Mouse (Mus musculus): Measurements from ENCODE around the gene Epn1. TPM values are rescaled to one million over a fixed set of nuclear protein-coding genes. Genes with fewer than 3 reads are reported as not detected.
A peak's percentile ranks its signal among the peaks of the same experiment; 100 is the strongest.
"Not testable (repeated sequence)": the region's sequence is repeated elsewhere in the genome, so short reads cannot be mapped to it uniquely, and the experiment has no call there.

Epn1 gene
- polyA plus RNA-seq, 1 experiment from 2014 or later: 60.5 TPM

DNA sequence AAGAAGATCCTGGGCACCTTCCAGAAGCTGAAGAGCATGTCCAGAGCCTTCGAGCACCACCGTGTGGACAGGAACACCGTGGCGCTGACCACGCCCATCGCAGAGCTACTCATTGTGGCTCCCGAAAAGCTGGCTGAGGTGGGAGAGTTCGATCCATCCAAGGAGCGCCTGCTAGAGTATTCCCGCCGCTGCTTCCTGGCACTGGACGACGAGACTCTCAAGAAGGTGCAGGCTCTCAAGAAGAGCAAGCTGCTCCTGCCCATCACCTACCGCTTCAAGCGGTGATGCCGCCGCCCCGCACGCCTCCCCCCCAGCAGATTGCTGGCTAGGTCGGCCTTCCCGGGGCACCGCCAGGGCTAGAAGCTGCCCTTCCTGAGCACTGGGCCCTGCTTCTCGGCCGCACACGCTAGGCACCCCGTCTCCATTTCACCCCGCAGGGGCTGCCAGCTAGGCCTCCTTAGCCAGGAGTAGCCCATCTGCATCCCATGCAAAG is 19.8 kb upstream of the Epn1 start:
- Histone ChIP-seq H3K36me3 (no peaks in the 10 kb centered on the region; the same call in 1 of the 2 replicates), H3K9me3 (no peaks in the 10 kb centered on the region), H3K4me1 (peaks cover 36% of the 10 kb centered on the region), H3K4me2 (peak overlapping the region; percentile 95), H3K9ac (peak overlapping the region; percentile 92), H3K27ac (peak overlapping the region; percentile 100), H3K27me3 (peaks cover 35% of the 10 kb centered on the region), H3K4me3 (peak overlapping the region; percentile 58)
- 2% methylated on average over 27 of the region's 27 CpGs for WGBS
- peak; percentile 5; the same call in 1 of the 2 replicates for ATAC-seq (ENCODE audit: borderline replicate concordance, extremely low read depth, low FRiP score, low TSS enrichment)

DNA sequence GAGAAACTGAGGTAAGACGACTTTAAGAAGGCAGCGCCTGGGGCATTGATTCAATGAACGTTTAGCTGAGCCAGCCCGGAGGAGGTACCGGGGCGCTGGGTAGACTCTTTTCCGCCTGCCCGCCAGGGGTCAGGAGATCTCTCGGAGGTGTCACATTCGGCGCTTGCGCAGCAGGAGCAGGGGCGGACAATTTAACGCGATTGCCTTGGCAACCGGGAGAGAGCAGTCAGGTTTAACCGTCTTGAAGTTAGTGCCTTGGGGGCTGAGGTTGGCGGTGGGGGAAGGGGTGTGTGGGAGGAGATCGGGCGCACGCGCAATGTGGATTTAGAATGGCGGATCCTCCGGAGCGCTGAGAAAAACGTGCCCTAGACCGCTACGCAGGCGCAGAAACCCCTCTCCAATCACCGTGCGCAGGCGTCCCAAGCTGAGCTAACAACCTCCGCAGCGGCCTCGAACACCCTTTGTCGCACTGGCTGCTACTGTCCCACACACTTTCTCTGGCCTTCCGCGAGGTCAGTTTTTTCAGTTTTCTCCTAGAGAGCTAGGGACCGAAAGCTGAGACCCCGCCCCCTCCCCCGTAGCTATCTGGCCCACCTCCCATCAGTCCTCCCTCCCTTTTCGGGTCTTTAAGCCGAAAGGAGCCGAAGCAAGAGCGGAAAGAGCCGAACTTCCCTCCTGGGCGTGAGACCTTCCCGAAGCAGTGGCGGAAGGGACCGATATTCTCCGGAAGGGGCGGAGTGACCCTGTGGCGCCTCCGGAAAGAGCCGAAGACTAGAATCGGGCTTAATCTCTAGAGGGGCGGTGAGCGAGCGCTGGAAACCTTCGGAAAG is 18.9 kb upstream of the Epn1 start:
- peaks cover 45% of the 10 kb centered on the region for H3K4me1 ChIP-seq
- no peaks in the 10 kb centered on the region for H3K9me3 ChIP-seq
- WGBS: under 1% methylated on average over 60 of the region's 60 CpGs
- peak; percentile 90 for ATAC-seq (ENCODE audit: borderline replicate concordance, extremely low read depth, low FRiP score, low TSS enrichment)
- H3K4me2 ChIP-seq: peak overlapping the region; percentile 95
- H3K27ac ChIP-seq: peak overlapping the region; percentile 100
- peaks cover 5% of the 10 kb centered on the region; the same call in 1 of the 2 replicates for H3K36me3 ChIP-seq
- peak overlapping the region; percentile 92 for H3K9ac ChIP-seq
- peak overlapping the region; percentile 58 for H3K4me3 ChIP-seq
- peaks cover 26% of the 10 kb centered on the region for H3K27me3 ChIP-seq

DNA sequence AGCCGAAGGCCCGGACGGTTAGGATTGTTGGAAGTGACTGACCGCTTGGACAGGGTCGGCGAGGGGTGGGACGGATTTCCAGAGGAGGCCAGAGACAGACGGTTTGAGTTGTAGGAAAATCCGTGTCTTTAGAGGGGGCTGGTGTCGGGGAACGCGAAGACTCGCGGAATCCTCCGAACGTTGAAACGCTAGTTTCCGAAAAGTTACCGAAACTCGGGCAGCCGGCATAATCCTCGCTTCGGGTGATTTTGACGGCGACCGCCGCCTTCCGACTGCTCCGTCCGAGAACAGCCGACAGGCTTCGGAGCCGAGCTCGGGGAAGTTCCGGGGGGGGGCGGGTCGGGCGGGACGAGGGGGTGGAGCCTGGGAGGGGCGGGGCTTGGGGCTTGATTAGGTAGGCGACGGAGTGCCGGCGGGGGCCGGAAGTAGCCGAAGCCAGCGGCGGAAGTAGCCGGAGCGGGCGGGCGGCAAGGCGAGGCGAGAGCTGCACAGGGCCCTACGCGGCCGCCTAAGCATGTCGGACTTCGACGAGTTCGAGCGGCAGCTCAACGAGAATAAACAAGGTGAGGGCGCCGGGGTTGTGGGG is 18.2 kb upstream of the Epn1 start, which contains the start of gene U2af2:
U2af2 (plus strand) TSS at position 370 of the 586 bp plus-strand sequence.
- peaks cover 19% of the 10 kb centered on the region for H3K27me3 ChIP-seq
- ATAC-seq (ENCODE audit: borderline replicate concordance, extremely low read depth, low FRiP score, low TSS enrichment): peak; percentile 85
- H3K4me1 ChIP-seq: peaks cover 42% of the 10 kb centered on the region
- H3K36me3 ChIP-seq: peaks cover 10% of the 10 kb centered on the region
- H3K9me3 ChIP-seq: no peaks in the 10 kb centered on the region
- H3K4me2 ChIP-seq: peak within 1 kb of the TSS; percentile 95
- H3K4me3 ChIP-seq: peak within 1 kb of the TSS; percentile 58
- peak within 1 kb of the TSS; percentile 100 for H3K27ac ChIP-seq
- under 1% methylated on average over 65 of the region's 65 CpGs for WGBS
- H3K9ac ChIP-seq: peak within 1 kb of the TSS; percentile 92

GRCm38 (mm10) chr7:5062360-5063001 is 17.6 kb upstream of the Epn1 start:
- peak overlapping the region; percentile 100 for H3K27ac ChIP-seq
- peak overlapping the region; percentile 47 for H3K9ac ChIP-seq
- peaks cover 17% of the 10 kb centered on the region for H3K36me3 ChIP-seq
- H3K27me3 ChIP-seq: peaks cover 13% of the 10 kb centered on the region
- H3K9me3 ChIP-seq: no peaks in the 10 kb centered on the region
- WGBS: 0% methylated on average over 51 of the region's 51 CpGs
- peak; percentile 69 for ATAC-seq (ENCODE audit: borderline replicate concordance, extremely low read depth, low FRiP score, low TSS enrichment)
- H3K4me1 ChIP-seq: peaks cover 40% of the 10 kb centered on the region
- peak overlapping the region; percentile 95 for H3K4me2 ChIP-seq
- peak overlapping the region; percentile 58 for H3K4me3 ChIP-seq

GRCm38 (mm10) chr7:5064886-5065285 is 15.1 kb upstream of the Epn1 start:
- no peak for ATAC-seq (ENCODE audit: borderline replicate concordance, extremely low read depth, low FRiP score, low TSS enrichment)
- 89% methylated on average over 6 of the region's 6 CpGs for WGBS
- H3K4me2 ChIP-seq: peak overlapping the region; percentile 95; the same call in 1 of the 2 replicates
- H3K27me3 ChIP-seq: no peaks in the 10 kb centered on the region
- H3K9me3 ChIP-seq: no peaks in the 10 kb centered on the region
- 0 out of 2 replicates have a peak overlapping the region, but pooled peaks have one; percentile 58 for H3K4me3 ChIP-seq
- peaks cover 41% of the 10 kb centered on the region for H3K36me3 ChIP-seq
- peaks cover 37% of the 10 kb centered on the region for H3K4me1 ChIP-seq
- no peak overlapping the region for H3K27ac ChIP-seq
- H3K9ac ChIP-seq: no peak overlapping the region

DNA sequence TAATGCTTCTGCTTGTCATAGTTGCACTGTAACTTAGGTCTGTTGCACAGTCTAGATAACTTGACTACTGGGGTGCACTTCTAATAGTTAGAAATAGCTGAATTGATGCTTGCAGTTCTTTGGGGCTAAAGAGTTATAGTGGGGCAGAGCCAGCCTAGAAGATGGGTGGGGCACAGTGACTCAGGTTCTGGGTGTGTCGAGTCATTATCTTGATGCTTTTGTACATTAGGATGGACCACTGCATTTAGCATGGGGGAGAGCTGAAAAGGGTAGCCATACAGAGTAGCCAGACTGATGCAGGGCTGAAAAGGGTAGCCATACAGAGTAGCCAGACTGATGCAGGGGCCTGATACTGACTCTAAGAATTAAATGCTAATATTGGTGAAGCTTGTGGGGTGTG is 6.4 kb upstream of the Epn1 start:
- 69% methylated on average over 1 of the region's 1 CpGs for WGBS
- no peak for ATAC-seq (ENCODE audit: borderline replicate concordance, extremely low read depth, low FRiP score, low TSS enrichment)
- Histone ChIP-seq H3K9me3 (no peaks in the 10 kb centered on the region), H3K4me2 (no peak overlapping the region), H3K27me3 (no peaks in the 10 kb centered on the region), H3K4me1 (no peaks in the 10 kb centered on the region), H3K4me3 (no peak overlapping the region), H3K9ac (no peak overlapping the region), H3K27ac (no peak overlapping the region), H3K36me3 (peaks cover 96% of the 10 kb centered on the region)

- Histone ChIP-seq H3K4me2 (no peak overlapping the region), H3K9ac (no peak overlapping the region), H3K9me3 (no peaks in the 10 kb centered on the region), H3K4me1 (no peaks in the 10 kb centered on the region), H3K27ac (no peak overlapping the region), H3K36me3 (peaks cover 87% of the 10 kb centered on the region), H3K27me3 (no peaks in the 10 kb centered on the region), H3K4me3 (no peak overlapping the region)
- no peak for ATAC-seq (ENCODE audit: borderline replicate concordance, extremely low read depth, low FRiP score, low TSS enrichment)
- WGBS: 90% methylated on average over 5 of the region's 5 CpGs
Observed at GRCm38 (mm10) chr7:5074984-5075383, 5.1 kb upstream of the Epn1 start.

DNA sequence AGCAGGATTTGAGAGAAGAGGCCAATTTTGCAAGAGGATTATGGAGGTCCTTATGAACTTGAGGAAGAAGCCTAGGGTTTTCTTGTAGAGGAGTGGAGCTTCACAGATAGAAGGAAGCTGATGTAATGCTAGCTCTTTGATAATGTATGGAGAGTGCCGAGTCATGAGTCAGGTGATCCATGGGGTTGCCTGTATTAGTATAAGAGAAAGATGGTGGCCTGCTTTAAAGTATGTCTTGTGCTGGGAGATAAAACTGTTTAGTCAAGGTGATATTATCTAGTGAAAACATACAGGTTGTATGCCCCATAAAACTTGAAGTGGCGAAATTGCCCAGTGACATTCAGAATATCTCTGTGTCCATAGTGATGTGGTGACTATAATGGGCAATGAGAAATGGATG is 3.1 kb upstream of the Epn1 start:
- no peak overlapping the region for H3K9ac ChIP-seq
- no peak overlapping the region for H3K4me2 ChIP-seq
- WGBS: 80% methylated on average over 2 of the region's 2 CpGs
- H3K4me3 ChIP-seq: no peak overlapping the region
- no peak overlapping the region for H3K27ac ChIP-seq
- H3K9me3 ChIP-seq: no peaks in the 10 kb centered on the region
- H3K27me3 ChIP-seq: no peaks in the 10 kb centered on the region
- H3K4me1 ChIP-seq: peaks cover 13% of the 10 kb centered on the region
- H3K36me3 ChIP-seq: peaks cover 69% of the 10 kb centered on the region
- ATAC-seq (ENCODE audit: borderline replicate concordance, extremely low read depth, low FRiP score, low TSS enrichment): no peak

GRCm38 (mm10) chr7:5079365-5080009 is 548 bp upstream of the Epn1 start:
- WGBS: 26% methylated on average over 7 of the region's 13 CpGs
- Histone ChIP-seq H3K4me2 (peak overlapping the region; percentile 85), H3K27ac (peak overlapping the region; percentile 95), H3K4me1 (peaks cover 13% of the 10 kb centered on the region), H3K36me3 (peaks cover 58% of the 10 kb centered on the region), H3K4me3 (peak overlapping the region; percentile 98)
- H3K9ac ChIP-seq, H3K27me3 ChIP-seq, H3K9me3 ChIP-seq: not testable (repeated sequence)
- ATAC-seq (ENCODE audit: borderline replicate concordance, extremely low read depth, low FRiP score, low TSS enrichment): peak; percentile 36

DNA sequence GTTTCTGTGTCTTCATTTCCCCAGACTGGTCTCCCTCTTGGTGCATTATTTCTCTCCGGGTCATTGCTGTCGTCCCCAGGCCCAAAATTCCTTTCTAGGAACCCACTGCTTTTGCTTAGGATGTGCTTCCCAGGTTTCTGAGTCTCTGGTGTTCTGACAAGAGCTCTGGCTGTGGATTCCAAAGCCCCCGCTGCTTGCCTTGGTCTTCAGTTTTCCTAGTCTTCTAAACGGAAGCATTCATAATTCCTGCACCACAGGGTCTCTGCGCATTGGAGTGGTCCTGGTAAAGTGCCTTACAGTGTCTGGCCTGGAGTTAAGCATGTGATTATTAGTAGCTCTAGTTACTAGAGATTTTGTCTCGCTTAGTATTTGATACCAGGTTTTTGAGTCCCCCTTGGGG is 780 bp downstream of the Epn1 start:
- H3K27me3 ChIP-seq: no peaks in the 10 kb centered on the region
- H3K27ac ChIP-seq: peak overlapping the region; percentile 95
- peak overlapping the region; percentile 98 for H3K4me3 ChIP-seq
- no peaks in the 10 kb centered on the region for H3K9me3 ChIP-seq
- ATAC-seq (ENCODE audit: borderline replicate concordance, extremely low read depth, low FRiP score, low TSS enrichment): no peak
- WGBS: 8% methylated on average over 6 of the region's 6 CpGs
- peak overlapping the region; percentile 98 for H3K9ac ChIP-seq
- peak overlapping the region; percentile 85 for H3K4me2 ChIP-seq
- H3K36me3 ChIP-seq: peaks cover 56% of the 10 kb centered on the region
- H3K4me1 ChIP-seq: peaks cover 13% of the 10 kb centered on the region

- peaks cover 13% of the 10 kb centered on the region for H3K4me1 ChIP-seq
- peak overlapping the region; percentile 98 for H3K4me3 ChIP-seq
- no peaks in the 10 kb centered on the region for H3K27me3 ChIP-seq
- H3K4me2 ChIP-seq: peak overlapping the region; percentile 85
- peaks cover 56% of the 10 kb centered on the region for H3K36me3 ChIP-seq
- WGBS: 53% methylated on average over 6 of the region's 6 CpGs
- no peaks in the 10 kb centered on the region for H3K9me3 ChIP-seq
- H3K27ac ChIP-seq: no peak overlapping the region
- no peak for ATAC-seq (ENCODE audit: borderline replicate concordance, extremely low read depth, low FRiP score, low TSS enrichment)
- peak overlapping the region; percentile 98 for H3K9ac ChIP-seq
Observed at GRCm38 (mm10) chr7:5081241-5081640, 1.2 kb downstream of the Epn1 start.
